Mouse (Mus musculus) testis, adult 2 months (tissue): ENCODE data around the gene Adam33.

Experiments used
- CTCF ChIP-seq: fragments of 200-500 bp; IDR thresholded peaks from 2 replicates; pipeline ENCODE4 v1.5.1; 2012; ENCODE audit warnings: low read depth, mild to moderate bottlenecking, inconsistent platforms, low read length, moderate library complexity; ENCODE audit not compliant: control insufficient read depth, insufficient read depth, insufficient replicate concordance
- POLR2A ChIP-seq: fragments of 200-500 bp; IDR thresholded peaks from 2 replicates; pipeline ENCODE4 v1.6.1; 2012; ENCODE audit warnings: low read depth, mild to moderate bottlenecking, inconsistent platforms, low read length, moderate library complexity; ENCODE audit not compliant: control insufficient read depth

- no peak for TF ChIP-seq CTCF
- no peak for TF ChIP-seq POLR2A
Measured at GRCm38 (mm10) chr2:131054646-131055264, 8.9 kb downstream of the Adam33 start.
